Mouse (Mus musculus) cortical plate, adult 2 months (tissue): ENCODE measurements around the gene Lyrm2. TPM values are rescaled to one million over a fixed set of nuclear protein-coding genes. Genes with fewer than 3 reads are reported as not detected.

Experiments
- H3K27ac ChIP-seq: fragments of 200-500 bp; 2 replicates; pipeline ENCODE4 v1.5.1; 2012; ENCODE audit warnings: low read length, control low read depth, inconsistent platforms; ENCODE audit not compliant: insufficient read depth
- H3K4me1 ChIP-seq: fragments of 200-500 bp; 2 replicates; pipeline ENCODE4 v1.6.1; 2011; ENCODE audit warnings: low read length; ENCODE audit not compliant: control insufficient read depth, insufficient read depth
- H3K4me3 ChIP-seq: fragments of 200-500 bp; 2 replicates; pipeline ENCODE4 v1.5.1; 2011; ENCODE audit warnings: mild to moderate bottlenecking, low read length, control low read depth; ENCODE audit not compliant: insufficient read depth
- CTCF ChIP-seq: fragments of 200-500 bp; IDR thresholded peaks from 2 replicates; pipeline ENCODE4 v1.5.1; 2011; ENCODE audit warnings: mild to moderate bottlenecking, control low read depth, low read length; ENCODE audit not compliant: insufficient read depth; ENCODE audit errors: extremely low read depth
- POLR2A ChIP-seq: fragments of 200-500 bp; IDR thresholded peaks from 2 replicates; pipeline ENCODE4 v1.6.1; 2011; ENCODE audit warnings: mild to moderate bottlenecking, low read length, control low read depth; ENCODE audit not compliant: insufficient read depth; ENCODE audit errors: extremely low read depth
- polyA plus RNA-seq: library from polyadenylated mRNA; depleted of rRNA; stranded (reverse); fragments of >200 nt; gene quantifications from 2 replicates; pipeline ENCODE4 v1.2.3, GENCODE M21; 2012; rRNA removed

The Lyrm2 gene
- polyA plus RNA-seq, 1 experiment = 58.0 TPM

DNA sequence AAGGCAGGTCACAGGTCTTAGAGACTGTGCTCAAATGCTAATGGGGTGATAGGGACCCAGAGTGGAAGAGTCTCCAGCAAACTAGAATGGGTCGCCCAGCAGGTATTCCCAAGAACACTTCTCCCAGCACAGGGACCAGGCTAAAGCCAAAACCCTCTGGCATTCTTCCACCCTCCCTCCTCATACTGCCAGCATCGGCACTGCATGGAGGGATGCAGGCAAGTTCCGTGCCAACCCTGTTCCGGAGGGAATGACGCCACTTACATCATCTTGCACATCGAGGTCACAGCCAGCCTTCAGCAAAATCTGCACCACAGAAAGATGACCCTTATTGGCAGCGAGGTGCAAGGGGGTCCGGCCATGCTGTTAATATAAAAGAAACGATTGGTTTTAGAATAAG, 36.0 kb downstream of the Lyrm2 start:
- H3K4me3 ChIP-seq = no peak overlapping the region
- H3K4me1 ChIP-seq = no peaks in the 10 kb centered on the region
- TF ChIP-seq POLR2A (no peak), CTCF (no peak)
- no peak overlapping the region for H3K27ac ChIP-seq

DNA sequence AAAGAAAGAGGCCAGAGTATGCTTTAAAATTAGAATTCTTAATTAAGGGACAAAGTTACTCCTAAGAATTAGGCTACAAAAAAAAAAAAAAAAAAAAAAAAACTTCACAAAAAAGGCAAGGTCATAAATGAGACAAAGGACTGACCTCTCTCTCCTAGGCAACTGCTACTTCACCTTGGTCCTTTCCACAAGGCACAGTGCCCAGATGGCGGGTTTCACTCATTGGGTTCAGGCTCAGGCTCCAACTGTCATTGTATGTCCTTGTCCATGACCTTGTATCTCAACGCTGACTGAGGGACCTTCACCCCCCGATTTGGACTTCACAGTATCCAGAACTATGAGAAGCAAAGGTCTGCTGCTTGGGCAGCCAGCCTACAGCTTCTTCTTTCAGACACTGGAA, 38.3 kb downstream of the Lyrm2 start:
- no peaks in the 10 kb centered on the region for H3K4me1 ChIP-seq
- no peak overlapping the region for H3K4me3 ChIP-seq
- TF ChIP-seq POLR2A (no peak), CTCF (no peak)
- H3K27ac ChIP-seq = no peak overlapping the region

Other genes starting within 250 kb of the Lyrm2 start
- gene Gja10, start 197.5 kb upstream of the Lyrm2 start, polyA plus RNA-seq = not detected in 2 replicates
- 4.3 and 5.2 TPM in 2 replicates for gene Casp8ap2, start 184.8 kb upstream of the Lyrm2 start, polyA plus RNA-seq
- 33.8 and 37.3 TPM in 2 replicates for gene Mdn1, start 143.1 kb upstream of the Lyrm2 start, polyA plus RNA-seq
- 11.1 and 12.2 TPM in 2 replicates for gene Ankrd6, start 150.6 kb downstream of the Lyrm2 start, polyA plus RNA-seq
- gene Rragd, start 182.8 kb downstream of the Lyrm2 start, polyA plus RNA-seq = 56.9 and 63.8 TPM in 2 replicates
- gene Ube2j1, start 231.2 kb downstream of the Lyrm2 start, polyA plus RNA-seq = 55.5 and 58.2 TPM in 2 replicates